Mouse (Mus musculus): ENCODE measurements around the gene Tepp. TPM values are rescaled to one million over a fixed set of nuclear protein-coding genes. Genes with fewer than 3 reads are reported as not detected.

Tepp gene
- polyA plus RNA-seq, 1 experiment from 2014 or later = 1.8 TPM

GRCm38 (mm10) chr8:95352871-95353866 lies 42.8 kb downstream of the Tepp start:
- no peaks in the 10 kb centered on the region for H3K36me3 ChIP-seq (replicated peaks)
- peak; percentile 56 for ATAC-seq (replicated peaks)
- H3K27ac ChIP-seq = peak overlapping the region; percentile 80
- H3K9ac ChIP-seq = peak overlapping the region; percentile 68
- H3K9me3 ChIP-seq = no peaks in the 10 kb centered on the region
- no peaks in the 10 kb centered on the region for H3K27me3 ChIP-seq (replicated peaks)
- peak overlapping the region; percentile 95 for H3K4me2 ChIP-seq
- H3K4me3 ChIP-seq = peak overlapping the region; percentile 84
- H3K4me1 ChIP-seq = peaks cover 57% of the 10 kb centered on the region
- WGBS = 2% methylated on average over 60 of the region's 62 CpGs

GRCm38 (mm10) chr8:95354606-95355005 lies 44.2 kb downstream of the Tepp start:
- Histone ChIP-seq H3K9ac (no peak overlapping the region), H3K36me3 (replicated peaks) (no peaks in the 10 kb centered on the region), H3K27me3 (replicated peaks) (no peaks in the 10 kb centered on the region), H3K27ac (no peak overlapping the region), H3K9me3 (no peaks in the 10 kb centered on the region), H3K4me3 (no peak overlapping the region), H3K4me2 (peak overlapping the region; percentile 95; the same call in 1 of the 2 replicates), H3K4me1 (peaks cover 56% of the 10 kb centered on the region)
- WGBS = 83% methylated on average over 2 of the region's 2 CpGs
- no peak for ATAC-seq (replicated peaks)

DNA sequence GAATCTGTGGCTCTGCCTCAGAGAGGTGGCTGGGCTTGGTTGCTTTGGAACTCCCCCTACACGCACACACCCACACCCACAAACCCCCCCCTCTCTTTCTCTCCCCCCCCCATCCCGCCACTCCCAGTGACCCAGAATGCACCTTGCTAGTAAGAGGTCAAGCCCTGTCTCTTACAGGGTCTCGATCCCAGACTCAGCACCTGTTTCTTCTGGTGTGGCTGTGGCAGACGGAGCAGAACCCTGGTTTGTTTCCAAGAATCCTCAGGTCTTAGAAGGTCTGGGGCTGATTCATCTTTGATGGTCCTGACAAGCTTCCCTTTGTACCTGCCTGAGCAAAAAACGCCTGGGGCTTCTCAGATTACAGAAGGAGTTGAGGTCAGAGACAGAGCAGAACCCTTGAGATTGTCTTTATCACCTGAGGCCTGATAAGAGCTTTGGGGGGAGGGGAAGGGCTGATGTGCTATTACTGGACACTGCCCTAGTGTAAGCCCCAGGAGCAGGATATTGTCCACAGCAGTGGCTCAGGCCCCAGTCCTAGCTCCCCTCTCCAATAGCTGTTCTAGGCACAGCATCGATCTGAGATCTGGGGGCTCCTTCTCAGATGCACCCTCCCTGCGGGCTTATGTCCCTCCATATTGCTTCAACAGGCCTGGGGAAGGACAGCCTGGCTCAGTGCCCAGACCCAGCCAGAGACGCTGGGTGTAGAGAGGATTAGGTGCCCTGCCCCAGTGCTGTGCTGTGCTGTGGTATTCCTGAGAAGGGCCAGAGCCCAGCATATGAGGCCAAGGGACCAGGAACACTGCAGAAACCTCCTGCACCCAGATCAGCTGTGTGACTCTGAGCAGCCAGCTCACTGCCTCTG lies 48.4 kb downstream of the Tepp start:
- H3K36me3 ChIP-seq (replicated peaks) = no peaks in the 10 kb centered on the region
- ATAC-seq (replicated peaks) = no peak
- peak overlapping the region; percentile 10; the same call in 1 of the 2 replicates for H3K27ac ChIP-seq
- H3K4me2 ChIP-seq = no peak overlapping the region
- 51% methylated on average over 8 of the region's 8 CpGs for WGBS
- H3K27me3 ChIP-seq (replicated peaks) = no peaks in the 10 kb centered on the region
- H3K9ac ChIP-seq = no peak overlapping the region
- peaks cover 52% of the 10 kb centered on the region for H3K4me1 ChIP-seq
- H3K9me3 ChIP-seq = no peaks in the 10 kb centered on the region
- H3K4me3 ChIP-seq = no peak overlapping the region

DNA sequence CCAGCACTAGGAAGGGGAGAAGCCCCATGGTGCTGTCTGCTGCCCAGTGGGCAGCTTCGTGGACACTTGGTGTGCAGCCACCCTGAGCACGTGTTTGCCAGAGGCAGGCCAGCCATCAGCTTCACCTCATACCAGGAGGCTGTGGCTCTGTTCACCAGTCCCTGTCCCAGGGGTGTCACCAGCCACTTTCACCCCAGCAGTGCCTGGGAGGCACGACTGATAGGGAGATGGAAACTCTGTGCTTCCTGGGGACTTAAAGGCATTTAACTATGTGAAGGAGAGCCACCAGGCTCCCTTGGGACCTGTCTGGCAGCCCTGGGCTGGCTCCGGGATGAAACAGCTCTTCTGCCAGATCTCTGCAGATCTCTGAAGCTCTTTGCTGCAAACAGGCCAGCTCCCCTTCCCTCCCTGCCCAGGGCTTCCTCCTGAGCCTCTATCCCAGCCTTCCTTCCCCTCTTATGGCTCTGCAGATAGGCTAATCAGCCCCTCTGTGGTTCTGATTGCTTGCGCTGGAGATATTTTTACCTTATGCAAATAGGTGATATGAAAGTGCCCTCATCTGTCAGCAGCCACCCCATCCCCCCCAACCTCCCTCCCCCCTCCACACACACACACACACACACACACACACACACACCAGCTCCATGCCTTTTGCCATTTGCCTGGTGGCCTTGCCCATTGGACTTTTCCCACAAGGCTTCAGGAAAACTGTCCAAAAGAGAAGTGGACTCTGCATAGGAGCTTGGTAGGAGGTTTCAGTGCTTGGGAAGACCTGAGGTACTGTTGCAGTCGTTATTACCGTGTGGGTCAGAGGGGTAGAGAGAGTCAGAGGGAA lies 50.0 kb downstream of the Tepp start:
- no peaks in the 10 kb centered on the region for H3K36me3 ChIP-seq (replicated peaks)
- no peak overlapping the region for H3K9ac ChIP-seq
- peak overlapping the region; percentile 45 for H3K27ac ChIP-seq
- peaks cover 38% of the 10 kb centered on the region for H3K4me1 ChIP-seq
- H3K4me3 ChIP-seq = no peak overlapping the region
- H3K4me2 ChIP-seq = no peak overlapping the region
- ATAC-seq (replicated peaks) = peak; percentile 22; the same call in 1 of the 2 replicates
- 41% methylated on average over 7 of the region's 7 CpGs for WGBS
- no peaks in the 10 kb centered on the region for H3K27me3 ChIP-seq (replicated peaks)
- H3K9me3 ChIP-seq = no peaks in the 10 kb centered on the region

GRCm38 (mm10) chr8:95361016-95361341 lies 50.6 kb downstream of the Tepp start:
- H3K9ac ChIP-seq = no peak overlapping the region
- no peaks in the 10 kb centered on the region for H3K9me3 ChIP-seq
- ATAC-seq (replicated peaks) = no peak
- H3K27ac ChIP-seq = no peak overlapping the region
- no peaks in the 10 kb centered on the region for H3K36me3 ChIP-seq (replicated peaks)
- H3K4me2 ChIP-seq = no peak overlapping the region
- no peaks in the 10 kb centered on the region for H3K27me3 ChIP-seq (replicated peaks)
- 74% methylated on average over 3 of the region's 3 CpGs for WGBS
- H3K4me3 ChIP-seq = no peak overlapping the region
- peaks cover 35% of the 10 kb centered on the region for H3K4me1 ChIP-seq

GRCm38 (mm10) chr8:95362272-95362671 lies 51.9 kb downstream of the Tepp start:
- H3K27me3 ChIP-seq (replicated peaks) = no peaks in the 10 kb centered on the region
- no peaks in the 10 kb centered on the region for H3K36me3 ChIP-seq (replicated peaks)
- no peak overlapping the region for H3K4me2 ChIP-seq
- H3K4me1 ChIP-seq = peaks cover 34% of the 10 kb centered on the region
- H3K27ac ChIP-seq = no peak overlapping the region
- ATAC-seq (replicated peaks) = no peak
- no peaks in the 10 kb centered on the region for H3K9me3 ChIP-seq
- WGBS = 73% methylated on average over 6 of the region's 6 CpGs
- no peak overlapping the region for H3K4me3 ChIP-seq
- no peak overlapping the region for H3K9ac ChIP-seq

- H3K4me3 ChIP-seq = no peak overlapping the region
- H3K27ac ChIP-seq = no peak overlapping the region
- H3K9me3 ChIP-seq = no peaks in the 10 kb centered on the region
- H3K27me3 ChIP-seq (replicated peaks) = no peaks in the 10 kb centered on the region
- peaks cover 27% of the 10 kb centered on the region for H3K4me1 ChIP-seq
- H3K4me2 ChIP-seq = no peak overlapping the region
- no peak overlapping the region for H3K9ac ChIP-seq
- H3K36me3 ChIP-seq (replicated peaks) = no peaks in the 10 kb centered on the region
- no peak for ATAC-seq (replicated peaks)
- 98% methylated on average over 2 of the region's 2 CpGs for WGBS
Observed at GRCm38 (mm10) chr8:95363849-95364248, 53.5 kb downstream of the Tepp start.

DNA sequence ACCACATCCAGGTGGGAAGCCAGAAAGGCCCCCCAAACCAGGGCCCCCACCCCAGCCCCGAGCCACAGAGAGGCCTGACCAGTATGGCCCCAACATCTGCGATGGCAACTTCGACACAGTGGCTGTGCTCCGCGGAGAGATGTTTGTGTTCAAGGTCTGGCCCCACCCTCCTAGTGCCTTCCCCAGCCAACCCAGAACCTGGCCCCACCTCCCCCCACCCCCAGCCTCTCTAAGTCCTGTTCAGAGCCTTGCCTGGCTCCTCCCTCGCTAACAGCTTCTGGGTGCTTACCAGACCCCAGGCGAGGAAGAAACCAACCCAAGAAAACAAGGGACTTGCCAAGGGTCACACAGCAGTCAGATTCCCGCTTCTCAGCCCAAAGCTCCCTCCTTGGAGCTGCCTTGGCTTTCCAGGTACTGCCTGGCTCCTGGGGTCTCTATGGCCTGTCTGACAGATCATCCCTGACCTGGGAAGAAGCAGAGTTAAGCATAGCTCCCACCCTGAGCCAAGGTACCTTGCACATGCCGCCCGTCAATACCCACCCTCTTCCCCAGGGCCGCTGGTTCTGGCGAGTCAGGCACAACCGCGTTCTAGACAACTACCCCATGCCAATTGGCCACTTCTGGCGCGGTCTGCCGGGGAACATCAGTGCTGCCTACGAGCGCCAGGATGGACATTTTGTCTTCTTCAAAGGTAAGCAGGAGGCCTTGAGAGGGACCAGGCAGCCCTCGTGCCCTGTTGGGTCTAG lies 59.4 kb downstream of the Tepp start:
- Histone ChIP-seq H3K27ac (no peak overlapping the region), H3K27me3 (replicated peaks) (no peaks in the 10 kb centered on the region), H3K9me3 (no peaks in the 10 kb centered on the region), H3K4me1 (no peaks in the 10 kb centered on the region), H3K4me2 (no peak overlapping the region), H3K36me3 (replicated peaks) (peaks cover 2% of the 10 kb centered on the region; the same call in 1 of the 2 replicates), H3K9ac (no peak overlapping the region), H3K4me3 (no peak overlapping the region)
- 58% methylated on average over 20 of the region's 20 CpGs for WGBS
- no peak for ATAC-seq (replicated peaks)

GRCm38 (mm10) chr8:95373389-95374002 lies 63.1 kb downstream of the Tepp start:
- no peak for ATAC-seq (replicated peaks)
- no peak overlapping the region for H3K4me2 ChIP-seq
- H3K9me3 ChIP-seq = no peaks in the 10 kb centered on the region
- H3K4me1 ChIP-seq = no peaks in the 10 kb centered on the region
- H3K36me3 ChIP-seq (replicated peaks) = peaks cover 2% of the 10 kb centered on the region; the same call in 1 of the 2 replicates
- no peaks in the 10 kb centered on the region for H3K27me3 ChIP-seq (replicated peaks)
- no peak overlapping the region for H3K4me3 ChIP-seq
- WGBS = 93% methylated on average over 12 of the region's 12 CpGs
- no peak overlapping the region for H3K9ac ChIP-seq
- no peak overlapping the region for H3K27ac ChIP-seq

DNA sequence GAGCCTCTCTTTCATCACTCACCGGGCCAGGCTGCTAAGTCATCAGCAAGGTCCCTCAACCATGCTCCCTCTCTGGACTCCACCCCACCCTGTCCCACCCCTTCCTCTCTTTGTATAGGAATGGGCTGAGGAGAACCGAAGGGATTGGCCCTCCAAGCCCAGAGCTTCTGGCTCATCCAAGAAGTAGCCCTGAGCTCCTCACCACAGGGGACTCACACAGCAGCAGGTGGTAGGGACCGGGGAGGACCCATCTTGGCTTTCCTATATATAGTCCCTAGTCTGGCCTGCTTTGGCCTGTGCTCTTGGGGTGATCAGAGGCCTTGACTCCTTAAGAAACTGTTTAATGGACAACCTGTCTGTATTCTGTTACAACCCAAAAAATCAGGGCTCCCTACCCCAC lies 64.1 kb downstream of the Tepp start:
- H3K27me3 ChIP-seq (replicated peaks) = no peaks in the 10 kb centered on the region
- no peak for ATAC-seq (replicated peaks)
- H3K27ac ChIP-seq = no peak overlapping the region
- H3K9me3 ChIP-seq = no peaks in the 10 kb centered on the region
- H3K36me3 ChIP-seq (replicated peaks) = peaks cover 2% of the 10 kb centered on the region; the same call in 1 of the 2 replicates
- no peaks in the 10 kb centered on the region for H3K4me1 ChIP-seq
- WGBS = 86% methylated on average over 3 of the region's 3 CpGs
- H3K4me3 ChIP-seq = no peak overlapping the region
- no peak overlapping the region for H3K9ac ChIP-seq
- H3K4me2 ChIP-seq = no peak overlapping the region

DNA sequence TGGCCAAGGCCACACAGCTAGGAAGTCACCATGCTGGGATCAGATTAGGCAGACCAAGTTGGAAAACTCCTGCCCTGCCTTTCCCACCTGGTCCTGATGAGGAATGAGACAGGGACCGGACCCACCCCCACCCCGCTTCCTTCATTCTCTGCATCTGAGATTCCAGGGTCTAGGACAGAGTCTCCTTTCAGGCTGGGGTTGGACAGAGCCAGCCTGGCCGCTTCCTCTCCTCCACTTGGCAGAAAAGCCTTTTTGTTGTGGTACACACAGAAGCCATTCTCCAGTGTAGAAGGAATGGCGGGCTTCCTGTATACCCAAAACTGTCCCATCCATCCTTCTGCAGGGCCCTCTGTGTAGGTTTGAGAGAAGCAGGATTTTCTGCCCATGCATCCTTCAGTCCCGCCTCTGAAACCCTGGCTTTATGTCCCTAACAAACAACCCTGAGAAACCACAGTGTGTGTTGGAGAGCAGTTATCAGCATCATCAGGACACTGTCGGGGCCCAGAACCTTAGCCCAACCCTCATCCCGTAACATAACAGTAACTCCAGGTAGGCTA lies 65.1 kb downstream of the Tepp start:
- Histone ChIP-seq H3K9me3 (no peaks in the 10 kb centered on the region), H3K4me3 (no peak overlapping the region), H3K27ac (no peak overlapping the region), H3K4me1 (no peaks in the 10 kb centered on the region), H3K27me3 (replicated peaks) (no peaks in the 10 kb centered on the region), H3K4me2 (no peak overlapping the region), H3K9ac (no peak overlapping the region), H3K36me3 (replicated peaks) (peaks cover 2% of the 10 kb centered on the region; the same call in 1 of the 2 replicates)
- 84% methylated on average over 7 of the region's 7 CpGs for WGBS
- no peak for ATAC-seq (replicated peaks)

Measured in midbrain, embryonic 15.5 days (tissue).